Mouse (Mus musculus): Measurements from ENCODE around the gene Cdk14. TPM values are rescaled to one million over a fixed set of nuclear protein-coding genes. Genes with fewer than 3 reads are reported as not detected.
"Not testable (repeated sequence)": the region's sequence is repeated elsewhere in the genome, so short reads cannot be mapped to it uniquely, and the experiment has no call there.

Gene Cdk14
- polyA plus RNA-seq, 1 experiment from 2014 or later: 33.0 TPM

DNA sequence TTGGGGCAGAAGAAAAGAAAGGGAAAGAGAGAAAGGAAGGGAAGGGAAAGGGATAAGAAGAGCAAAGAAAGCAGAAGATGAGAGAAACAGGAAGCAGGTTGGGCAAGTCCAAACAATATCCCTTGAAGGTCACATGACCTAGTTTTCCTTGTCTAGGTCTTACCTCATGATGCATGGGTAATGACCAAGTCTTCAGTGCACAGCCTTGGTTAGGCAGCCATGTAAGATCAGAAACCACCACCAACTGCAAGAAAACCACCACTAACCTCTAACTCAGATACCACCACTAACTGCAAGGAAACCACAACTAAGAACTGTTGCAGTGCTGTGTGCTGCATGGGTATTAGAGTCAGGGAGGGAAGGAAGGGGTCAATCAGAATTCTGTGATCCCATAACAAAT lies 176.5 kb downstream of the Cdk14 start:
- no peaks in the 10 kb centered on the region for H3K9me3 ChIP-seq
- H3K36me3 ChIP-seq: no peaks in the 10 kb centered on the region
- no peaks in the 10 kb centered on the region for H3K4me1 ChIP-seq
- H3K9ac ChIP-seq: no peak overlapping the region
- no peak overlapping the region for H3K27ac ChIP-seq
- no peak overlapping the region for H3K4me3 ChIP-seq
- H3K4me2 ChIP-seq (replicated peaks): no peak overlapping the region
- no peaks in the 10 kb centered on the region for H3K27me3 ChIP-seq (replicated peaks)
- no peak for ATAC-seq (ENCODE audit: low FRiP score, low read depth)

DNA sequence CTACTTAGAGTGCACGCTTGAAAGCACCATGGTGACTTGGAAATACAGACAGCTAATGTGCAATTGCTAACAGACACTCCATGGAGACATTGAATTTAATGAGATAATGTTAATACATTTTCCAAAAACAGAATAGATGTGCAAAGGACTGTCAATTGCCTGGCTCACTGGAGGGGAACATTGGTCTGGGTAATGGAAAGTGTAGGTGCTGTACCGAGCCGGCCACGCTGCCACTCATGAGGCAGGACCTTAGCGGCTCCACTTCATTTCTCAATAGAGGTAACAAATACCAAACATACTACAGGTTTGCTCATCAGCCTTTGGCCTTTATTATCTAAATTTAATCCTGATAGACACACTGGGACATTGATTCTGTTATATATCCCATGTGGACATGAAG lies 177.4 kb downstream of the Cdk14 start:
- 85% methylated on average over 5 of the region's 5 CpGs for WGBS
- Histone ChIP-seq H3K4me1 (no peaks in the 10 kb centered on the region), H3K9me3 (no peaks in the 10 kb centered on the region), H3K9ac (no peak overlapping the region), H3K4me3 (no peak overlapping the region), H3K27me3 (replicated peaks) (no peaks in the 10 kb centered on the region), H3K4me2 (replicated peaks) (no peak overlapping the region), H3K36me3 (peaks cover 3% of the 10 kb centered on the region; the same call in 1 of the 2 replicates), H3K27ac (no peak overlapping the region)
- no peak for ATAC-seq (ENCODE audit: low FRiP score, low read depth)

DNA sequence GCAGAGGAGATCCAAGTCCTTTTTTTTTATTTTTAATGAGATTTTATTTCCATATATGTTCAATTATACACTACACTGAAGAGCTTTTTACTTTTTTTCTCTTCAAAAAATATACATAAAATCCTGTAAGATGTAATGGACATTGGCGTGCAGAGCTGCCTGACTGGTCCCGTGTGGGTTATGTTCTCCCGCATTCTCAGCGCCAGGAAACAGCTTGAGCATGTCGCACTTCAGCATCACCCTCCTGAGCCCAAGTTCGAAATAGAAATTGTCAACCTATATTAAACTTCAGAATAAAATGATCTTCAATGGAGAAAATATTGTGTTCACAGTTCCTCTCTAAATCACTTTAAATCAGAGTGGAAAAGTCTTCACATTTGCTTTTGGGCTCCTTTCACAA lies 179.0 kb downstream of the Cdk14 start:
- WGBS: 86% methylated on average over 6 of the region's 6 CpGs

DNA sequence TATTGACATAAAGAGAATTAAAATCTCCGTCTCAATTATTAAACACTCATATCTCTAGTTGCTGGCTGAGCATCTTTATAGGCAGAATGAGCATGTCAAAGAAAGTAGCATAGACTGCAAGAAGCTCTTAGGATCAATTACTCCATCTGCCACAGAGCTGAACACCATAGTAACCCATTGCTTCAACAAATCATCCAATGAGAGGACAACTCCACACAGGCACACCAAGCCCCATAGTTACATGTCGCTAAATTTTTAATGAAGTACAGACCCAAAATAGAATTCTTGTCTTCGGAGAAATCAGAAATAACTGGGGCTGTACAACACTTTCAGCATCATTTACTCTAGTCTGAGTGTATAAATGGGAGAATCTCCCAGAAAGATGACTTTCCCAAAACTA lies 180.0 kb downstream of the Cdk14 start:
- 95% methylated on average over 3 of the region's 3 CpGs for WGBS
- no peaks in the 10 kb centered on the region for H3K27me3 ChIP-seq (replicated peaks)
- H3K9me3 ChIP-seq: peaks cover 5% of the 10 kb centered on the region; the same call in 1 of the 2 replicates

More for the DNA sequence above, 179.0 kb downstream of the Cdk14 start:
- no peak overlapping the region for H3K4me3 ChIP-seq
- ATAC-seq (ENCODE audit: low FRiP score, low read depth): no peak
- no peaks in the 10 kb centered on the region for H3K27me3 ChIP-seq (replicated peaks)
- no peaks in the 10 kb centered on the region for H3K4me1 ChIP-seq
- H3K9ac ChIP-seq: no peak overlapping the region
- H3K9me3 ChIP-seq: peaks cover 5% of the 10 kb centered on the region; the same call in 1 of the 2 replicates
- H3K4me2 ChIP-seq (replicated peaks): no peak overlapping the region
- H3K36me3 ChIP-seq: peaks cover 9% of the 10 kb centered on the region; the same call in 1 of the 2 replicates
- H3K27ac ChIP-seq: no peak overlapping the region

DNA sequence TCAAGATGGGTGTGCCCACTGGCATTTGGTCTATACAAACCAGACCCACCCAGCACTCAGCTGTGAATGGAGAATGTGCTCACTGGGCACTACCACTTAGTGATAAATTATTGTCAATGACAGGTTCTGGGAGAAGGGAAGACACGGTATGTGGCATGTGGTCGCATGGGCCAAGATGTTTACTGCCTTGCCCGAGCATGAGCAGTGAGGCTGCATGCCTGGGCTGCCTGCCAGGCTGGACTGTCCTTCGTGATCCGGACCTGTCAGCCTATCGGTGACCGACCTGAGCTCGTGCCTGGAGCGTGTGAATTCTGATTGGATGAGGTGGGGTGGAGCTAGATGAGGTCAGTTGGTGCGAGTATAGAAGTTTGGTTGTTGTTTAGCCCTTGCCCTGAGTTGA lies 185.2 kb downstream of the Cdk14 start:
- H3K9ac ChIP-seq; H3K9me3 ChIP-seq; H3K4me1 ChIP-seq; H3K27me3 ChIP-seq (replicated peaks); H3K4me3 ChIP-seq; H3K4me2 ChIP-seq (replicated peaks); H3K27ac ChIP-seq; ATAC-seq (ENCODE audit: low FRiP score, low read depth); H3K36me3 ChIP-seq: not testable (repeated sequence)
- WGBS: 96% methylated on average over 10 of the region's 10 CpGs

More for the DNA sequence above, 180.0 kb downstream of the Cdk14 start:
- H3K4me1 ChIP-seq: no peaks in the 10 kb centered on the region
- H3K4me3 ChIP-seq: no peak overlapping the region
- peaks cover 9% of the 10 kb centered on the region; the same call in 1 of the 2 replicates for H3K36me3 ChIP-seq
- no peak for ATAC-seq (ENCODE audit: low FRiP score, low read depth)
- H3K9ac ChIP-seq: no peak overlapping the region
- no peak overlapping the region for H3K4me2 ChIP-seq (replicated peaks)
- H3K27ac ChIP-seq: no peak overlapping the region

DNA sequence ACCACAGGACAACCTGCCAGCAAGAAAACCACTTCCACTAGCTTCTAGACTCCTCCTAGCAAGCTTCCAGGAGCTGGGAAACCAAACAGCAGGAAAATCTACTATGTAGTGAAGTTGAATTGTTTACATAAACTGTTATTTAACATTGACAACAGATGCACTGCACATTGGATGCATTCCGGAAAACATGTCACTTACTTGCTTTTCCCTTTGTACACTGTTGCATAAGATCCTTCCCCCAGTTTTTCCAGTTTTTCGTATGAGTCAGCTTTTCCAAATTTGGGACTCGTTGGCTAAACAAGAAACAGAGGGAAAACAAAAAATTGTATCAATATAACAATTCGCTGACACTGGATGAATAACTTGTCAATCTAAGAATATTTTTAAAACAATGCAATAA lies 193.1 kb downstream of the Cdk14 start:
- Histone ChIP-seq H3K9ac (no peak overlapping the region), H3K9me3 (no peaks in the 10 kb centered on the region), H3K4me3 (no peak overlapping the region), H3K4me2 (replicated peaks) (no peak overlapping the region), H3K36me3 (no peaks in the 10 kb centered on the region), H3K4me1 (no peaks in the 10 kb centered on the region), H3K27me3 (replicated peaks) (no peaks in the 10 kb centered on the region), H3K27ac (no peak overlapping the region)
- no peak for ATAC-seq (ENCODE audit: low FRiP score, low read depth)
- WGBS: 88% methylated on average over 4 of the region's 4 CpGs

DNA sequence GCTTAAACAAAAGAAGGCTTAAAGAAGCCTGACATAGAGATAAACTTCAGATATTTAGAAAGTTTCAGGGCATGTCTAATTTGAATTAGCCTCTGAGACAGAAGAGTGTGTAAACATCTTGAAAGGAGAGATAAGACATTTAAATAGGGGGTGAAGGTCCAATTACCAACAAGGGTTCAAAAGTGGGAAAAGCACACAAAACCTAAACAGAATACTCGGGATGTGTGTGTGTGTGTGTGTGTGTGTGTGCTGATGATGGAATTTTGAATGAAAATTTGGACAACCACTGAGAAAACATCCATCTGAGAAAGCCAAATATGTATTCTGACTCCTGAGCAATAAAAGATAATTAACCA lies 208.4 kb downstream of the Cdk14 start:
- no peak for ATAC-seq (ENCODE audit: low FRiP score, low read depth)
- no peaks in the 10 kb centered on the region for H3K36me3 ChIP-seq
- no peaks in the 10 kb centered on the region for H3K4me1 ChIP-seq
- H3K9me3 ChIP-seq: no peaks in the 10 kb centered on the region
- H3K9ac ChIP-seq: no peak overlapping the region
- no peak overlapping the region for H3K4me2 ChIP-seq (replicated peaks)
- 75% methylated on average over 1 of the region's 1 CpGs for WGBS
- no peak overlapping the region for H3K27ac ChIP-seq
- no peaks in the 10 kb centered on the region for H3K27me3 ChIP-seq (replicated peaks)
- H3K4me3 ChIP-seq: no peak overlapping the region

DNA sequence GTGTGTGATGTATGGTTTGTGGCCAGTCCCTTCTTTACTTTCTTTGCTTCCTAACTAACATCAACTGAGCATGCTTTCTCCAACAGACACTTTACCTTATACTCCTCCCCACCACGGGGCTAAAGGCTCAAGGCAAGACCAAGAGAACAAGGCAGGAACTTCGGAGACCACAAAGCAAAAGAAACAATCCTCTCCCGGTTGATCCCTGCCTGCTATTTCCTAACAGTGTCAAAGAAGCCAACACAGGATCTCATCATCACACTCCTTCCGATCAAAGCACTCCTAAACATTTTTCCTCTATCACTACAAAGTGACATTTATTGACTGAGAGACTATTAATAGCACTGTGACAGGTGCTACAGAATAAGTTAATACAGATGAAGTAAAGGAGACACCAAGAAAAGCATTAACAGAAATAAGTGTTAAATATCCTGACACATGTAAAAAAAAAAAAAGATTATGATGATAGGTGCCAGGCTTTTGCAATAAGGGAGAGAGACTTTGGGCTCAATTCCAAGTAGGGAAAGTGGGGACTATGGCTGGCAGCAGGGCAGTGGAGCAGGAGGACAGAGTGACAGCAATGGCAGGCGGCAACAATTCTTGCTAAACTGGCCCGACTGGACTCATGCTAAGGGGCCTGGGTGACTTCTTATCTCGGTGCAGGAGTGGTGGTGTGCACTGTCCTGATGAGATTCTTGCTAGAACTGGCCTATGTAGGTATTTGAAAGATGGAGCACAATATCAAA lies 208.9 kb downstream of the Cdk14 start:
- Histone ChIP-seq H3K9ac (no peak overlapping the region), H3K9me3 (no peaks in the 10 kb centered on the region), H3K4me2 (replicated peaks) (no peak overlapping the region), H3K4me1 (no peaks in the 10 kb centered on the region), H3K4me3 (no peak overlapping the region), H3K36me3 (no peaks in the 10 kb centered on the region), H3K27me3 (replicated peaks) (no peaks in the 10 kb centered on the region), H3K27ac (no peak overlapping the region)
- ATAC-seq (ENCODE audit: low FRiP score, low read depth): no peak
- 78% methylated on average over 7 of the region's 7 CpGs for WGBS

DNA sequence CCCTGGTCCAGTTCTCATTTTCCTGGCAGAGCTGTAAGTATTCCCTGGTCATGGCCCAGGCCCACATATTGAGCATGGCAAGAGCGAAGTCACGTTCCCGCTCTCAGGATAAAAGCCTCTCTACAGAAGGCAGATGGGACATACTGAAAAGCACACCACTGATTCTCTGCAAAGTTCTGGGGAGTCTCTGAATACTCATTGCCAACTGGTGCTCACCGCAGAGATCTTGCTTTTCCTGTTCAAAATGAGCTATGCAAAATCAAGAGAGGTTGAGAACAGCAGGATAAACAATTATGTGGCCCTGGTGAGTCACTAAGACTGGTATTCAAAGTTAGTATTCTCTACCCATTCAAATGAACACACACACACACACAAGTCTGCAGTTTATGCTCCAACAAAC lies 212.1 kb downstream of the Cdk14 start:
- ATAC-seq (ENCODE audit: low FRiP score, low read depth): no peak
- Histone ChIP-seq H3K4me3 (no peak overlapping the region), H3K9ac (no peak overlapping the region), H3K36me3 (no peaks in the 10 kb centered on the region), H3K4me1 (no peaks in the 10 kb centered on the region), H3K9me3 (no peaks in the 10 kb centered on the region), H3K4me2 (replicated peaks) (no peak overlapping the region), H3K27me3 (replicated peaks) (no peaks in the 10 kb centered on the region), H3K27ac (no peak overlapping the region)
- 90% methylated on average over 4 of the region's 4 CpGs for WGBS

DNA sequence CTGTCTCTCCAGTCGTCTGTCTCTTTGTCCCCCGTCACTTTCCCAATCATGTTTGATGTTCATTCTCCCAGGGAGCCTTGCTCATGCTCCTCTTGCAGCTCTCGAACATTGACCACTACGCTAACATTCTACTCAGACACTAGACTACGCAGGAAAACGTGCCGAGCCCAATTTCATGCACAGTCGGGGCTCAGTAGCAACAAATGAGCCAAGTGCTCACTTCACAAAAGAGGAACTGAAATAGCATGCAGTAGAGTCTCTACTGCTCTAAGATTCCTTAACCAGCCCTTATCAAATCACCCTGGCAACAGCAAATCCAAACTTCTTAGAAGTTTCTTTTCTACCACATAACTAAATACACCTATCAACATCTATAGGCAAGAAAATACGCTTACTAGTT lies 214.1 kb downstream of the Cdk14 start:
- Histone ChIP-seq H3K27me3 (replicated peaks) (no peaks in the 10 kb centered on the region), H3K4me1 (no peaks in the 10 kb centered on the region), H3K4me3 (no peak overlapping the region), H3K4me2 (replicated peaks) (no peak overlapping the region), H3K9me3 (no peaks in the 10 kb centered on the region), H3K27ac (no peak overlapping the region), H3K9ac (no peak overlapping the region), H3K36me3 (no peaks in the 10 kb centered on the region)
- no peak; the same call in 1 of the 2 replicates for ATAC-seq (ENCODE audit: low FRiP score, low read depth)
- 47% methylated on average over 9 of the region's 9 CpGs for WGBS

DNA sequence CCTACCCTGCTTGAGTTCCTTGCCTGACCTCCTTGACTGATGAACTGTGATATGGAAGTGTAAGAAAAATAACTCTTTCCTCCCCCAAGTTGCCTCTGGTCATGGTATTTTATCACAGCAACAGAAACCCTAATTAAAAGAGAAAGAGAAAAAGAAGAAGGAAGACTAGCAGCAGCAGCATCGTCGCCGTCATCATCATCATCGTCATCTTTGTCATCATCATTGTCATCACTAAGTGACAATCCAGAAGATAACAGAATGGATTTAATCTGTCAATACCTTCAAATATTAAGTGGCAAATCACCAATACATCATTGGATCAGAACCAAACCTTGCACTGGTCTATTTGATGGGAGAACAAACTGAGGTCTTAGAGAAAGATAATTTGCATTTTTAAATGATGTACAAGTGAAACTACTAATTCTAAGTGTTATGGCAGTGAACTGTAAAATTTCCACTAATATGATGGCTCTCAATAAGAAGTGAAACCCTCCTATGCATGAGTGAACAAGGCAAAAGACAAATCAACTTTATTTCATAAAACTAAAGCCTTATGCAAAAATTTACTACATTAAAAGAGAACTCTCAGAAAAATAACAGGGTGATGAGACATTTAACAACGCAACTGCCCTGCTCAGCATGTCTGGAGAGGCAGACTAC lies 225.4 kb downstream of the Cdk14 start:
- no peak overlapping the region for H3K9ac ChIP-seq
- H3K9me3 ChIP-seq: no peaks in the 10 kb centered on the region
- H3K27me3 ChIP-seq (replicated peaks): no peaks in the 10 kb centered on the region
- no peak overlapping the region for H3K4me2 ChIP-seq (replicated peaks)
- no peak overlapping the region for H3K4me3 ChIP-seq
- no peak overlapping the region for H3K27ac ChIP-seq
- ATAC-seq (ENCODE audit: low FRiP score, low read depth): no peak
- 94% methylated on average over 5 of the region's 5 CpGs for WGBS
- no peaks in the 10 kb centered on the region for H3K36me3 ChIP-seq
- no peaks in the 10 kb centered on the region for H3K4me1 ChIP-seq

DNA sequence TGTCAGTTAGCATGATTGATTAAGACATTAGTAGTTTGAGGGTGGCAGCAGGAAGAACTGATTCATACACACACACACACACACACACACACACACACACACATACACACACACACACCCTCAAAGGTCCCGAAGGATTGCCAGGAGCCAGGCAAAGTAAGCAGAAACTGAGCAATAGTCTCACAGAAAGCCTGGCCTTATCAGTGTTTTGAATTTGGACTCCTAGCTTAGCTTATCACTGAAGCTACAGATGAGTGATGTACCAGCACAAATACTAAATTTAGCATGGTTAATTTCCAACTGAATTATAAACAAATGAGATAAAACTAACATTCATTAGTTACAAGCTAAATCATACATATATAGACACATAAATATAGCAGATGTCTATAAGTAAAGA lies 230.5 kb downstream of the Cdk14 start:
- Histone ChIP-seq H3K4me2 (replicated peaks) (no peak overlapping the region), H3K9me3 (no peaks in the 10 kb centered on the region), H3K36me3 (no peaks in the 10 kb centered on the region), H3K9ac (no peak overlapping the region), H3K4me3 (no peak overlapping the region), H3K27me3 (replicated peaks) (no peaks in the 10 kb centered on the region), H3K27ac (no peak overlapping the region), H3K4me1 (no peaks in the 10 kb centered on the region)
- ATAC-seq (ENCODE audit: low FRiP score, low read depth): no peak
- 86% methylated on average over 1 of the region's 1 CpGs for WGBS

Data from neural tube, embryonic 12.5 days (tissue).